ENCODE assay signal across 21 mouse cellular contexts in genomic region chr10:53329257-53329656, GRCm38 (mm10). TPM values are rescaled to one million over a fixed set of nuclear protein-coding genes. Genes with fewer than 3 reads are reported as not detected.
DNase-seq lines count a peak whose midpoint lies in the region; ATAC-seq and TF ChIP-seq lines count a peak whose summit lies in the region.
"Had no signal": no experiment of that assay in that cellular context is flagged by ENCODE, and none has a peak within 500 bp of the region (broad histone marks: within the 10 kb centered on the region; RNA-seq: fewer than 3 reads in every experiment).

No protein-coding gene starts in this region.

- no peak overlapping the region for H3K4me3 ChIP-seq in heart, embryonic 11.5 days (ENCODE audit: low read depth, low read length)
- H3K4me3 ChIP-seq in heart, embryonic 15.5 days, result no peak overlapping the region
- H3K4me3 ChIP-seq: embryonic facial prominence, embryonic 10.5 days; forebrain, embryonic 15.5 days; hindbrain, embryonic 10.5 days; intestine, embryonic 15.5 days had no signal

- H3K27ac ChIP-seq in heart, embryonic 11.5 days (ENCODE audit: low read depth, low read length), result peak overlapping the region; percentile 68
- peak overlapping the region; percentile 88 for H3K27ac ChIP-seq in heart, embryonic 15.5 days
- H3K27ac ChIP-seq: embryonic facial prominence, embryonic 10.5 days; forebrain, embryonic 15.5 days; hindbrain, embryonic 10.5 days; hindbrain, embryonic 14.5 days; intestine, embryonic 15.5 days had no signal

- peak overlapping the region; percentile 11; the same call in 1 of the 2 replicates for H3K4me2 ChIP-seq in heart, embryonic 11.5 days
- H3K4me2 ChIP-seq in heart, embryonic 15.5 days, result peak overlapping the region; percentile 48
- H3K4me2 ChIP-seq: forebrain, embryonic 15.5 days; hindbrain, embryonic 14.5 days; intestine, embryonic 15.5 days had no signal

- H3K27me3 ChIP-seq in heart, embryonic 11.5 days (ENCODE audit: control insufficient read depth, insufficient read depth, low read length), result no peaks in the 10 kb centered on the region
- H3K27me3 ChIP-seq in heart, embryonic 15.5 days, result no peaks in the 10 kb centered on the region
- H3K27me3 ChIP-seq: CH12.LX; forebrain, embryonic 15.5 days; intestine, embryonic 15.5 days had no signal

- H3K4me1 ChIP-seq in heart, embryonic 11.5 days (ENCODE audit: control insufficient read depth, insufficient read depth, low read length), result peaks cover 26% of the 10 kb centered on the region
- peaks cover 42% of the 10 kb centered on the region for H3K4me1 ChIP-seq in heart, embryonic 15.5 days (replicated peaks)
- H3K4me1 ChIP-seq: embryonic facial prominence, embryonic 10.5 days; hindbrain, embryonic 10.5 days; intestine, embryonic 15.5 days had no signal

- no peak overlapping the region for H3K9ac ChIP-seq in heart, embryonic 11.5 days (ENCODE audit: low read depth, low read length)
- no peak overlapping the region for H3K9ac ChIP-seq in heart, embryonic 15.5 days
- H3K9ac ChIP-seq: forebrain, embryonic 15.5 days; hindbrain, embryonic 14.5 days; intestine, embryonic 15.5 days had no signal

- no peaks in the 10 kb centered on the region for H3K9me3 ChIP-seq in heart, embryonic 11.5 days (replicated peaks; ENCODE audit: control insufficient read depth, low read length)
- no peaks in the 10 kb centered on the region for H3K9me3 ChIP-seq in heart, embryonic 15.5 days (replicated peaks)
- H3K9me3 ChIP-seq: embryonic facial prominence, embryonic 10.5 days; forebrain, embryonic 15.5 days; hindbrain, embryonic 10.5 days; intestine, embryonic 15.5 days had no signal

- no peak for TF ChIP-seq POLR2A in brain, embryonic 14.5 days (IDR thresholded peaks at IDR 0.05; ENCODE audit: borderline replicate concordance, extremely low read depth, insufficient read depth, insufficient read length, poor library complexity, severe bottlenecking)

- ATAC-seq in frontal cortex, adult (ENCODE audit: low TSS enrichment), result peak; percentile 53
- ATAC-seq in heart, embryonic 11.5 days (replicated peaks; ENCODE audit: insufficient number of reproducible peaks, low FRiP score, low TSS enrichment), result no peak
- no peak for ATAC-seq in heart, embryonic 15.5 days (replicated peaks; ENCODE audit: insufficient number of reproducible peaks, insufficient read depth, low FRiP score, low read depth)
- ATAC-seq: forebrain, embryonic 15.5 days; intestine, embryonic 15.5 days had no signal

- intact Hi-C loops in heart, postnatal 36 days (cut with DNase I), result no loop called here

- no peak for DNase-seq in frontal cortex, adult 2 months (ENCODE audit: extremely low spot score in 1 of 2, low spot score in 1 of 2)
- DNase-seq in heart, postnatal 36 days, result no peak
- no peak for DNase-seq in heart, adult 9 months (ENCODE audit: low spot score in 2 of 2)
- DNase-seq in brain, embryonic 14.5 days (ENCODE audit: low read depth), result peak; percentile 24
- DNase-seq in thymus, postnatal 4 days, result no peak
- DNase-seq: adrenal gland, adult 2 months; adrenal gland, postnatal 25 days; cerebellum, adult 2 months; cerebellum, postnatal 10 days; gastrocnemius, postnatal 10 days; kidney, adult 18-20 months; kidney, postnatal 10 days had no signal

- 33% methylated on average over 3 of the region's 3 CpGs for WGBS in heart, embryonic 11.5 days (ENCODE audit: insufficient replicate concordance)
- 15% methylated on average over 3 of the region's 3 CpGs for WGBS in heart, embryonic 15.5 days

- H3K36me3 ChIP-seq in heart, embryonic 11.5 days (ENCODE audit: control insufficient read depth, insufficient read depth, low read length), result no peaks in the 10 kb centered on the region
- H3K36me3 ChIP-seq in heart, embryonic 15.5 days, result no peaks in the 10 kb centered on the region
- H3K36me3 ChIP-seq: embryonic facial prominence, embryonic 10.5 days; forebrain, embryonic 15.5 days; hindbrain, embryonic 10.5 days; intestine, embryonic 15.5 days had no signal

- TF ChIP-seq CTCF in brain, embryonic 14.5 days (IDR thresholded peaks at IDR 0.05; ENCODE audit: borderline replicate concordance, extremely low read depth, insufficient read depth, insufficient read length), result no peak

RNA-seq across cellular contexts. Expression of gene Pln, which starts 8.2 kb away (rescaled TPM):
- 2.1 and 3.7 TPM in 2 replicates for polyA plus RNA-seq in frontal cortex, adult 2 months (2012; rRNA removed)
- 542 and 553 TPM in 2 replicates for polyA plus RNA-seq in heart, embryonic 11.5 days (2014; fragmentation: Nextera tagmentation; extraction: Ambion mirVana)
- 1,000 to 10,000 TPM; 6,022 to 6,533 TPM for total RNA-seq in heart, postnatal 36 days (2021)
- 791 and 1,187 TPM in 2 replicates for polyA plus RNA-seq in heart, embryonic 15.5 days (2015; fragmentation: Nextera tagmentation; extraction: Ambion mirVana)
- 0.06 and 0.07 TPM in 2 replicates for polyA plus RNA-seq in brain, embryonic 14.5 days (2012; rRNA removed)
- total RNA-seq: CH12.LX had no signal

RNA-seq across cellular contexts. Expression of gene Cep85l, which starts 50.5 kb away (rescaled TPM):
- polyA plus RNA-seq in frontal cortex, adult 2 months (2012; rRNA removed), result 7.7 and 8.1 TPM in 2 replicates
- 3.5 and 5.8 TPM in 2 replicates for polyA plus RNA-seq in heart, embryonic 11.5 days (2014; fragmentation: Nextera tagmentation; extraction: Ambion mirVana)
- 10 to 100 TPM; 15.4 to 17.5 TPM for total RNA-seq in heart, postnatal 36 days (2021)
- 5.1 TPM in 2 replicates for polyA plus RNA-seq in heart, embryonic 15.5 days (2015; fragmentation: Nextera tagmentation; extraction: Ambion mirVana)
- polyA plus RNA-seq in brain, embryonic 14.5 days (2012; rRNA removed), result 7.5 and 7.9 TPM in 2 replicates

Comparison
In these comparisons a context has a peak if more than half of its experiments do, and no peak if none do; other contexts are left out.
1. RNA of gene Pln, which starts 8.2 kb away (polyA plus RNA-seq): 791 to 1,187 TPM in heart, embryonic 15.5 days and 542 to 553 TPM in heart, embryonic 11.5 days; 2.1 to 3.7 TPM in frontal cortex, adult 2 months and 0.06 to 0.07 TPM in brain, embryonic 14.5 days; every median in the first group is over 100 times any median in the second.